Mouse (Mus musculus): Measurements from ENCODE around the gene Tnrc18. TPM values are rescaled to one million over a fixed set of nuclear protein-coding genes. Genes with fewer than 3 reads are reported as not detected.

Tnrc18 gene
- polyA plus RNA-seq, 1 experiment from 2014 or later: 11.1 TPM

GRCm38 (mm10) chr5:142723520-142724133, 93.8 kb downstream of the Tnrc18 start:
- WGBS: 12% methylated on average over 7 of the region's 7 CpGs
- peak; percentile 53; the same call in 1 of the 2 replicates for ATAC-seq (replicated peaks; ENCODE audit: low FRiP score)
- Histone ChIP-seq H3K27ac (ENCODE audit: low read depth, low read length) (no peak overlapping the region), H3K36me3 (ENCODE audit: control insufficient read depth, insufficient read depth, low read length) (peaks cover 22% of the 10 kb centered on the region; the same call in 1 of the 2 replicates), H3K27me3 (replicated peaks; ENCODE audit: control insufficient read depth, insufficient read depth, low read length) (no peaks in the 10 kb centered on the region), H3K4me3 (ENCODE audit: low read depth, low read length) (no peak overlapping the region; the same call in 1 of the 2 replicates), H3K9me3 (ENCODE audit: control insufficient read depth, low read length) (no peaks in the 10 kb centered on the region), H3K4me2 (peak overlapping the region; percentile 48), H3K4me1 (replicated peaks; ENCODE audit: control insufficient read depth, insufficient read depth, low read length) (peaks cover 4% of the 10 kb centered on the region), H3K9ac (ENCODE audit: low read depth, low read length) (no peak overlapping the region)
- DNase-seq (ENCODE audit: low spot score): peak; percentile 62

GRCm38 (mm10) chr5:142719897-142720296, 97.6 kb downstream of the Tnrc18 start:
- no peaks in the 10 kb centered on the region for H3K36me3 ChIP-seq (ENCODE audit: control insufficient read depth, insufficient read depth, low read length)
- H3K4me2 ChIP-seq: no peak overlapping the region
- no peaks in the 10 kb centered on the region for H3K9me3 ChIP-seq (ENCODE audit: control insufficient read depth, low read length)
- 82% methylated on average over 13 of the region's 13 CpGs for WGBS
- H3K4me1 ChIP-seq (replicated peaks; ENCODE audit: control insufficient read depth, insufficient read depth, low read length): peaks cover 4% of the 10 kb centered on the region
- no peak for DNase-seq (ENCODE audit: low spot score)
- H3K27ac ChIP-seq (ENCODE audit: low read depth, low read length): no peak overlapping the region
- no peak overlapping the region for H3K4me3 ChIP-seq (ENCODE audit: low read depth, low read length)
- H3K27me3 ChIP-seq (replicated peaks; ENCODE audit: control insufficient read depth, insufficient read depth, low read length): no peaks in the 10 kb centered on the region
- no peak overlapping the region for H3K9ac ChIP-seq (ENCODE audit: low read depth, low read length)
- ATAC-seq (replicated peaks; ENCODE audit: low FRiP score): no peak

DNA sequence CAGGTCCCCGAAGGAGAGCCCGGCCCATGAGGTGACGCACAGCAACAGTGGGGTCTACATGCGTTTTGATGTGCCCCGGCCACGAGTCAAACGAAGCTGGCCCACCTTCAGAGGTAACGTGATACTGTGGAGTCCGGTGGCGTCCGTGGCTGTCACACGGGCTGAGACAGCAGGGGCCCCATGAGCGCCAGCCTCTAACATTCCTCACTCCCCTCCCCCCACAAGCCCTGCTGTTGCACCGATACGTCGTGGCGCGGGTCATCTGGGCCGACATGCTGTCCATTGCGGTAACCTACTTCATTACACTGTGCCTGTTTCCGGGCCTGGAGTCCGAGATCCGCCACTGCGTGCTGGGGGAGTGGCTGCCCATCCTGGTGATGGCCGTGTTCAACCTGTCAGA, 99.0 kb downstream of the Tnrc18 start:
- Histone ChIP-seq H3K9ac (ENCODE audit: low read depth, low read length) (no peak overlapping the region), H3K4me1 (replicated peaks; ENCODE audit: control insufficient read depth, insufficient read depth, low read length) (no peaks in the 10 kb centered on the region; the same call in 1 of the 2 replicates), H3K27ac (ENCODE audit: low read depth, low read length) (no peak overlapping the region), H3K27me3 (replicated peaks; ENCODE audit: control insufficient read depth, insufficient read depth, low read length) (no peaks in the 10 kb centered on the region), H3K4me3 (ENCODE audit: low read depth, low read length) (no peak overlapping the region), H3K9me3 (ENCODE audit: control insufficient read depth, low read length) (no peaks in the 10 kb centered on the region), H3K4me2 (no peak overlapping the region), H3K36me3 (ENCODE audit: control insufficient read depth, insufficient read depth, low read length) (no peaks in the 10 kb centered on the region)
- 47% methylated on average over 25 of the region's 25 CpGs for WGBS
- DNase-seq (ENCODE audit: low spot score) (no peak), ATAC-seq (replicated peaks; ENCODE audit: low FRiP score) (no peak)

DNA sequence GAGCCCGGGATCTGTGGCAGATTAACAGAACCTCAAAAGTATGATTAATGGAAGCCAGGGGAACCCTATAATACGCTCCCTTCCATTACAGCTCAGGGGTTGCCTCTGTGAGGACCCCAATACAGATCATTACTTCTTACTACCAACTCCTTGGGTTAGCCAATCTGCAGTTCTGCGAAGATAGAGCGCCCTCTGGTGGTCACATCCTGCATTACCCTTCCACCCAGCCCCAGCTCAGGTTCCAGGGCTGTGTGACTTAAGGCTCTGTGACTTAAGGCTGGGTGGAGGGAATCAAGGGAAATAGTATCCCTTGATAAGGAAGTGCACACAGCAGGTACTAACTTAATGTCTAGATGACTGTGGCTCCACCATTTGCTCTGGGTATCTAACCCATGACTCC, 99.4 kb downstream of the Tnrc18 start:
- 17% methylated on average over 4 of the region's 4 CpGs for WGBS
- Histone ChIP-seq H3K9ac (ENCODE audit: low read depth, low read length) (no peak overlapping the region), H3K9me3 (ENCODE audit: control insufficient read depth, low read length) (no peaks in the 10 kb centered on the region), H3K36me3 (ENCODE audit: control insufficient read depth, insufficient read depth, low read length) (no peaks in the 10 kb centered on the region), H3K4me2 (no peak overlapping the region), H3K27me3 (replicated peaks; ENCODE audit: control insufficient read depth, insufficient read depth, low read length) (no peaks in the 10 kb centered on the region), H3K27ac (ENCODE audit: low read depth, low read length) (no peak overlapping the region), H3K4me1 (replicated peaks; ENCODE audit: control insufficient read depth, insufficient read depth, low read length) (no peaks in the 10 kb centered on the region), H3K4me3 (ENCODE audit: low read depth, low read length) (no peak overlapping the region)
- peak; percentile 74 for DNase-seq (ENCODE audit: low spot score)
- no peak; the same call in 1 of the 2 replicates for ATAC-seq (replicated peaks; ENCODE audit: low FRiP score)

DNA sequence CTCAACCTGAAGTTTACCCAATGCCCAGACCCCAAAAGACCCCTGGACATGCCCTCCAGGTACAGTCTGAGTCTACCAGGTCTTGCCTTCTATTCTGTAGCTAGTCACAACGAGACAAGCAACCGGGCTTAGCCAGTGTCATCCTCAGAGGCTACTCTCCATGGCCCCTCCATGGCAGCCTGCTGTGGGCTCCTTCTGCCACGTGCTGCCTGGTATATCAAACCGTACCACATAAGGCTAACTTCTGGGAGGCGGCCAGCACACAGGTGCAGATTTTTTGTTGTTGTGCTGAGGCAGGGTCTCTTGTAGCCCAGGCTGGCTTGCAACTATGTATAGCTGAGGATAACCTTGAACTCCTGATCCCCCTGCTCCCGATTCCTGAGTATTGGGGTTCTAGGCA, 101.4 kb downstream of the Tnrc18 start:
- no peak overlapping the region for H3K4me2 ChIP-seq

DNA sequence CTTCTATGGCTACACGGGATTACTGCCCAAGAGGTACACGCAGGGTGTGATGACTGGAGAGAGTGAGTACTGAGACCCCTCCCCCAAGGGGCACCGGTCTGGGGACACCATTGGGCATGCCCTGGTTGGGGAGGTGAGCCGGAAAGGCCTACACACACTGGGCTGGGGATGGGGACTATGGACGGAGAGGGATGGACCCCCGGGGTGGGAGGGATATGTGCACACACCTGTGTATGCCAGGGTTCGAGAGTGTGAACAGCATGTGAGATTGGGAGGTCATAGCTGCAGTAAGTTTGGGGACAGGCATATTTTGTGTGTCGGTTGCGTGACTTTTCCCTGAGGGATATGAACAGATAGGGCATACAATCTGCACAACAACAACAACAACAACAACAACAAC, 102.4 kb downstream of the Tnrc18 start:
- ATAC-seq (replicated peaks; ENCODE audit: low FRiP score) (no peak), DNase-seq (ENCODE audit: low spot score) (no peak)
- Histone ChIP-seq H3K27me3 (replicated peaks; ENCODE audit: control insufficient read depth, insufficient read depth, low read length) (no peaks in the 10 kb centered on the region), H3K4me2 (no peak overlapping the region), H3K27ac (ENCODE audit: low read depth, low read length) (no peak overlapping the region), H3K36me3 (ENCODE audit: control insufficient read depth, insufficient read depth, low read length) (no peaks in the 10 kb centered on the region), H3K9ac (ENCODE audit: low read depth, low read length) (no peak overlapping the region), H3K4me1 (replicated peaks; ENCODE audit: control insufficient read depth, insufficient read depth, low read length) (no peaks in the 10 kb centered on the region), H3K9me3 (ENCODE audit: control insufficient read depth, low read length) (0 out of 2 replicates have a peak, but pooled peaks cover 5% of the 10 kb centered on the region), H3K4me3 (ENCODE audit: low read depth, low read length) (no peak overlapping the region)
- 77% methylated on average over 9 of the region's 9 CpGs for WGBS

More for the DNA sequence above, 101.4 kb downstream of the Tnrc18 start:
- ATAC-seq (replicated peaks; ENCODE audit: low FRiP score) (no peak), DNase-seq (ENCODE audit: low spot score) (no peak)
- H3K9me3 ChIP-seq (ENCODE audit: control insufficient read depth, low read length): 0 out of 2 replicates have a peak, but pooled peaks cover 5% of the 10 kb centered on the region
- H3K9ac ChIP-seq (ENCODE audit: low read depth, low read length): no peak overlapping the region
- no peaks in the 10 kb centered on the region for H3K27me3 ChIP-seq (replicated peaks; ENCODE audit: control insufficient read depth, insufficient read depth, low read length)
- no peaks in the 10 kb centered on the region for H3K36me3 ChIP-seq (ENCODE audit: control insufficient read depth, insufficient read depth, low read length)
- WGBS: 75% methylated on average over 6 of the region's 6 CpGs
- H3K4me3 ChIP-seq (ENCODE audit: low read depth, low read length): no peak overlapping the region
- no peak overlapping the region for H3K27ac ChIP-seq (ENCODE audit: low read depth, low read length)
- no peaks in the 10 kb centered on the region for H3K4me1 ChIP-seq (replicated peaks; ENCODE audit: control insufficient read depth, insufficient read depth, low read length)

DNA sequence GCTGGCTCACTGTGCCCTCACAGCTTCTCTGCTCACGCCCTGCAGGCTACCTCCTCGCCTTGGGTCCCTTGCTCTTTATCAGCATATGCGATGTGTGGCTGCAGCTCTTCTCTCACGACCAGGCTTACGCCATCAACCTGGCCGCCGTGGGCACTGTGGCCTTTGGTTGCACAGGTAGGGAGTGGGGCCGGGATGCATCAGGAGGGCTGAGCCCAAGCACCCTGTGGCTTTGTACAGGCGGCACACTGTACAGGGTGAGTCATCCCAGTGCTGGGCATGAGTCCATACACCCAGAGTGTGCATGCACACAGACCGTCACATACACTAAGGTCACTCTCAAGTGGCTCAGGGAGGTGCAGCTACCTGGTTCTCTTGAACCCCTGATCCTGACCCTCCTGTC, 103.5 kb downstream of the Tnrc18 start:
- Histone ChIP-seq H3K27me3 (replicated peaks; ENCODE audit: control insufficient read depth, insufficient read depth, low read length) (no peaks in the 10 kb centered on the region), H3K9ac (ENCODE audit: low read depth, low read length) (no peak overlapping the region), H3K4me3 (ENCODE audit: low read depth, low read length) (no peak overlapping the region), H3K36me3 (ENCODE audit: control insufficient read depth, insufficient read depth, low read length) (no peaks in the 10 kb centered on the region), H3K9me3 (ENCODE audit: control insufficient read depth, low read length) (0 out of 2 replicates have a peak, but pooled peaks cover 5% of the 10 kb centered on the region), H3K27ac (ENCODE audit: low read depth, low read length) (no peak overlapping the region), H3K4me2 (no peak overlapping the region), H3K4me1 (replicated peaks; ENCODE audit: control insufficient read depth, insufficient read depth, low read length) (no peaks in the 10 kb centered on the region)
- 77% methylated on average over 10 of the region's 10 CpGs for WGBS
- DNase-seq (ENCODE audit: low spot score) (no peak), ATAC-seq (replicated peaks; ENCODE audit: low FRiP score) (no peak)

- H3K9ac ChIP-seq (ENCODE audit: low read depth, low read length): no peak overlapping the region
- H3K4me1 ChIP-seq (replicated peaks; ENCODE audit: control insufficient read depth, insufficient read depth, low read length): no peaks in the 10 kb centered on the region
- H3K9me3 ChIP-seq (ENCODE audit: control insufficient read depth, low read length): 0 out of 2 replicates have a peak, but pooled peaks cover 5% of the 10 kb centered on the region
- no peaks in the 10 kb centered on the region for H3K36me3 ChIP-seq (ENCODE audit: control insufficient read depth, insufficient read depth, low read length)
- no peak overlapping the region for H3K27ac ChIP-seq (ENCODE audit: low read depth, low read length)
- ATAC-seq (replicated peaks; ENCODE audit: low FRiP score) (no peak), DNase-seq (ENCODE audit: low spot score) (no peak)
- H3K27me3 ChIP-seq (replicated peaks; ENCODE audit: control insufficient read depth, insufficient read depth, low read length): no peaks in the 10 kb centered on the region
- no peak overlapping the region for H3K4me3 ChIP-seq (ENCODE audit: low read depth, low read length)
- 74% methylated on average over 5 of the region's 5 CpGs for WGBS
- no peak overlapping the region for H3K4me2 ChIP-seq
Observed at GRCm38 (mm10) chr5:142712373-142712772, 105.1 kb downstream of the Tnrc18 start.

- WGBS: 81% methylated on average over 7 of the region's 7 CpGs
- Histone ChIP-seq H3K4me3 (ENCODE audit: low read depth, low read length) (no peak overlapping the region), H3K36me3 (ENCODE audit: control insufficient read depth, insufficient read depth, low read length) (no peaks in the 10 kb centered on the region), H3K9me3 (ENCODE audit: control insufficient read depth, low read length) (0 out of 2 replicates have a peak, but pooled peaks cover 5% of the 10 kb centered on the region), H3K4me2 (no peak overlapping the region), H3K27ac (ENCODE audit: low read depth, low read length) (no peak overlapping the region), H3K27me3 (replicated peaks; ENCODE audit: control insufficient read depth, insufficient read depth, low read length) (peaks cover 3% of the 10 kb centered on the region; the same call in 1 of the 2 replicates), H3K9ac (ENCODE audit: low read depth, low read length) (no peak overlapping the region), H3K4me1 (replicated peaks; ENCODE audit: control insufficient read depth, insufficient read depth, low read length) (no peaks in the 10 kb centered on the region)
- no peak for DNase-seq (ENCODE audit: low spot score)
- ATAC-seq (replicated peaks; ENCODE audit: low FRiP score): no peak
Observed at GRCm38 (mm10) chr5:142709436-142709835, 108.0 kb downstream of the Tnrc18 start.

Data from liver, embryonic 11.5 days (tissue).